Mouse (Mus musculus) 3T3-L1 (cell line): ENCODE data around the gene Syngr2.
"Not testable (repeated sequence)": the region's sequence is repeated elsewhere in the genome, so short reads cannot be mapped to it uniquely, and the experiment has no call there.

Source experiments
- DNase-seq: peaks from one replicate; pipeline ENCODE4 v3.0.0-alpha.2; 2015; ENCODE audit warnings: low read depth, low spot score

The Syngr2 gene

GRCm38 (mm10) chr11:117806781-117807180, 2.7 kb upstream of the Syngr2 start:
- DNase-seq: no peak

GRCm38 (mm10) chr11:117810401-117811046, 1.1 kb downstream of the Syngr2 start:
- DNase-seq: peak; percentile 98

- DNase-seq: no peak
These were observed 4.4 kb downstream of the Syngr2 start for GRCm38 (mm10) chr11:117813867-117814266.

DNA sequence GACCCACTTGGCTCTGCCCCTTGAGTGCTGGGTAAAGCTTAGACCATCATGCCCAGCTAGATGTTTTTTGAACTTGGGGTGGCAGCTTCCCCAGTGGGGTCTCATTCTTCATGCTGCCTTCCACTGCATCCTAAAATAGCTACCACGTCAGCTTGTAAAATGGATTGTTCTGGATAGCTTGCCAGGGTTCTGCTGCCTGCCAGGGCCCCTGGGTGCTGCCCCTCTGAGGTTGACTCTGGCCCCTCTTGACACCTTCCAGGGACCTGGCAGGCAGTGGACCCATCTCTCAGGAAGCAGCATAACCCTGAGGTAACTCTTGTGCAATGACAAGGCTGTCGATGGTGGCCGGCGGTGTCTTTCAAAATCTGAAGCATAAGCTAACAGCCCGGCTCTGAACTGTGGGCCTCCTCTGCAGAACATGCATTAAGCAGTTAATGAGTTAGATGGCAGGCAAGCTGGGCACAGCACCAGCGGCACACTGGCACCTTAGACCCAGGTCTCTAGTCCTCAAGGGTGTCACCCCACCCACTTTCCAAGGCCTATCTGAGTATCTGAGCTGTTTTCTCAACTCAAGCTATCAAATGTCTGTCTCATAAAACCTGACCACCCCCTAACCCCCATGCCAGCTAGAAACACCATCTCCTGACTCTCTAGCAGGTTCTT, 5.4 kb downstream of the Syngr2 start:
- no peak for DNase-seq

DNA sequence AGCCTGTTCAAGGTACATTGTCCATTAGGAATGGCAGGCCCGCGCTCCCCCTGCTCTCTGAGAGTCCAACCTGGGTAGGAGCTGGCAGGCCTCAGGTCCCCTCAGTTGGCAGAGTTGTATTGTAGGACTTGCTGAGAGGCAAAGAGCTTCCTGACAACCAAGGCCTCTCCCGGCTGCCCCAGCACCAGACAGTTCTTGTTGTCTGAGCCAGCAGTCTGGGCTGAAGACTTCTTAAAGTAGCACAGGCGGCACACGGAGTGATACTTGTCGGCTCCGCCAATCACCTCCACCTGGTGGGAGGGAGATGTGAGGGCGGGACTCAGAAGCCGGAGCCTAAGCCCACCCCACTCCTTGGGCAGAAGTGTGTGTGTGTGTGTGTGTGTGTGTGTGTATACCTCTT, 6.4 kb downstream of the Syngr2 start:
- not testable (repeated sequence) for DNase-seq

- no peak for DNase-seq
These were observed 7.0 kb downstream of the Syngr2 start for GRCm38 (mm10) chr11:117816389-117816996.

DNA sequence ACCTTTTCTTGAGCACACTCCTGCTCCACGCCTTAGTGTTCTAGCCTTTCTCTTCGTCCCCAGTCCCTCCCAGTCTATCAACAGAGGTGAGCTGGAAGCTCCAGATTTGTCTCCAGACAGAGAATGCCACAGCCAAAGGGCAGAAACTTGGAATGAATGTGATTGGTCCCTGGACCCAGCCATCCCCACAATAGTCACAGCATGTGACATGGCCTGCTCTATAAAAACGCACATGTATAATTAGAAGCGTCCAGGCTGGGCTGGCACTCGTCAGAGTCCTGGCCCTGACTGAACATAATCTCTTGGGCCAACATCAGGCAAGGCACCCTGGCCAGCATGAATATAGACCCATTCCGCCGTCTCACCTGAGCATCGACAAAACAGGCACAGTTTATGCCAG, 9.6 kb downstream of the Syngr2 start:
- DNase-seq: no peak

DNA sequence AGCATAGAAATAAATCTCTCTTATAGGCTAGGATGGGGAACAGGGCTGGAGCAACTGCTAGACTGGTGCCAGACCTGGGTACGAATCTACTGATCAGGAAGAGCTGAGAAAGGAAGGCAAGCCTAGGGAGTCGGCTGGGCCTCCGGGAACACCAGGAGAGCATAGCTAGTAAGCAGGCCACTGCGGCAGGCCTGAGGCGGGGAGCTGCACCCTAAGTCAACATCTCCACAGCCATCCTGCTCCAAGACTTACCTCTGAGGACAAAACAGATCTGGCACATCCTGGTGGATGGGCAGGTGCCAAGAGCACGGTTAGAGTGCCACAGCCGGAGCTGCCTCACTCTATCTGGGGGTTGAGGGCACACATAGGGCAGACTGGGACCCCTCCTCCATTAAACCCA, 10.7 kb downstream of the Syngr2 start:
- DNase-seq: no peak

DNA sequence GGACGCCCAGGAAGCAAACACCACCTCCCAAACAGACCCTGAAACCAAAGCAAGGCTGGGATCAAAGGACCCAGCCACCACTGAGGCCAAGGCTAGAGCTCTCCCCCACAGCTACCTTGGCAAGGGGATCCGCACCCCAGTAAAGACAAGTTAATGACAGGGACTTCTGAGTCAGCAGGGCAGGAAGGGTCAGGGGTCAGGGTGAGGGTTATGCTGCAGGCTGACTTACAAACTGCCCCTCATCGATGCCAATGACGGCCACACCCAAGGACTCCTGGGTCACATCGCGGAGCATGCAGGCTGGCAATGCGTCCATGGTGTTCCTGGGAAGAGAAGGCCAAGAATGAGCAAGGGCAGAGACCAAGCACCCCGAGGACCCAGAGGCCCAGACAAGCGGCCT, 12.4 kb downstream of the Syngr2 start:
- no peak for DNase-seq

GRCm38 (mm10) chr11:117822728-117823241, 13.3 kb downstream of the Syngr2 start:
- peak; percentile 98 for DNase-seq

DNA sequence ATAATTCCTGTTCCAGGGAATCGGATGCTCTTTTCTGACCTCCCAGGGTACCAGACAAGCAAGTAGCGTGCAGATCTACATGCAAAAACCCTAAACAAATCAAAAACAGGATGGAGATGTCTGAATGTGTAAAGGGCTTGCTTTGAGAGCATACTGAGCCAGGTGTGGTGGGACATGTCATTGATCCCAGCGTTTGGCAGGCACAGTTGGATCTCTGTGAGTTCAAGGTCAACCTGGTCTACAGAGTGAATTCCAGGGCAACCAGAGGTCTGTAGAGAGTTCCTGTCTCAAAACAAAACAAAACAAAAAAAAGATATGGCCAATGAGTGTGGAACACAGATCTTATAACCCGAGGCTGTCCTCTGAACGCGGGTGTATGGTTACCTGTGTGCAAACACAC, 13.9 kb downstream of the Syngr2 start:
- DNase-seq: peak; percentile 23

DNA sequence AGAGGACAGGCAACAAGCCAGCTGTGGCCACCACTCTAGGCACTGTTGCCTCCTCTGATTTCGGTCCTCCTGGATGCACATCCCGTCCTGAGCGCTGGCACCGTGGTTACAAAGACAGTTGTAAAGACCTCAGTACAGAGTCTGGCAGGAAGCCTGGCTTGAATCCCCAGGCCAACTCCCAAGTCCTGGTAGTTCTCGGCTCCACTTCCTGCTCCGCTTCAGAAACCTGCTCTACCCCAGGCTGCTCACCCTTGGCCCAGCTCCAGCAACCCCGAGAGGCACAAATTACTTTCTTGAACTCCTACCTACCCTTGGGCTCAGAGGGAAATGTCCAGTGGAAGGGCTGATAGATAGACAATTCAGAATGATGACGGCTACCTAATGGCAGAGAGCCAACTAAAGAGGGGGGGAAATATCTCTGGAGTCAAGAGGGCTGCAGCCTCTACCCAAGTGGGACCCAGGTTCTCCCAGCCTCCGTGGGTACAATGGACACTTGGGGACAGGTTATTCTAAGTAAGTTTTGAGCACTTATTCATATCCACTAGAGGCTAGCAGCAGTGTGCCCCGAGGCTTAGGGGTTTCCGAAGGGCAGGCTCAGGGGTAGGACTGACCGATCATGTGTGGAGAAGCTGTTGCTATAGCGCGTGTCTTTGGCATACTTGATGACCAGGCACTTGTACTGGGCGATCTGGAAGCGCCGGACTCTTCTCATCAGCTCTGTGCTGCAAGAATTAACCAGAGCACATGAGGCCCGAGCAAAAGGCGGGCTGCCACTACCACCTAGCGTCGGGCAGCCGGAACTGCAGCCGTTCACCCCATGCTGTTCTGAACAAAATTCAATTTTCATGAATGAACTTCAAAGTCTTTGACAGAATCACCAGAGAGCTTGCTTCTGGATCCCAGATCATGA, 14.8 kb downstream of the Syngr2 start:
- DNase-seq: peak; percentile 94

GRCm38 (mm10) chr11:117825333-117826101, 16.0 kb downstream of the Syngr2 start, which contains the start of the genes Afmid and Tk1:
TSS of gene Afmid (plus strand) at chr11:117825924.
TSS of gene Tk1 (minus strand) at chr11:117826092.
- peak; percentile 97 for DNase-seq

- DNase-seq: peak; percentile 85
These were observed 16.7 kb downstream of the Syngr2 start for GRCm38 (mm10) chr11:117826164-117826563.

DNA sequence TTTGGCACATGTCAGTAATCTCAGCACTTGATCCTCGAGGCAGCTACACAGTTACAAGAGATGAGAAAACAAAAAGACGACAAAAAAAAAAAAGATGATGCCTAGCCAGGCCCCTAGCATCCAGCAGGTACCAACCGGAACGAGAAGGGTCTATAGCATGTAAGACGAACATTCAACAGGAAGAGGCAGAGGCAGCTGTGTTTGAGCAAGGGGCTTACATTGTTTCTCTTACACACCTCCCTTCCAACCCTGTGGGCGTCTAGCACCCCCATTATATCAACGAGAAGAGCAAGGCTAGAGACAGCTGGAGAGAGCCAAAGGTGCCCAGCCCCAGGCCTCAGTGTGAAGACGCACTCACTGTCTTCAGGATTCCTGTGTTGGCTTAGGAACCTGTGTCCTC, 17.4 kb downstream of the Syngr2 start:
- DNase-seq: no peak

DNA sequence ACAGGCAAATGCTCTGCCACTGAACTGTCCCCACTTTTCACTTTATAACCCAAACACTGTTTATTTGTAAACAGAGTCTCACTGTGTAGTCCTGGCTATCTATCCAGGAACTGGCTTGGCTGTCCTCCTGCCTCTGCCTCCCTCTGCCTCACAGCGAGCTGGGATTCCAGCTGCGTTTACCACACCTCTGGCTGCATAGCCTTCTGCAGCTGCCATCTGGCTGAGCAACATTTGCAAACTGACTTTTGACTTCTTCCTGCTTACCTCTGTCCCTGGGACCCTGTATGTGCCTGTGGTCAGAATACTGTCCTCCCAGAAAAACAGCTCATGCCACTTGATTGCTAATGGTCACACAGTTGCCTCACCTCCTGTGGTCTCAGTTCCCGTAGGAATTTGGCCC, 17.9 kb downstream of the Syngr2 start:
- no peak for DNase-seq

GRCm38 (mm10) chr11:117828149-117828887, 18.9 kb downstream of the Syngr2 start:
- DNase-seq: peak; percentile 67

GRCm38 (mm10) chr11:117828888-117829604, 19.6 kb downstream of the Syngr2 start:
- peak; percentile 74 for DNase-seq

DNA sequence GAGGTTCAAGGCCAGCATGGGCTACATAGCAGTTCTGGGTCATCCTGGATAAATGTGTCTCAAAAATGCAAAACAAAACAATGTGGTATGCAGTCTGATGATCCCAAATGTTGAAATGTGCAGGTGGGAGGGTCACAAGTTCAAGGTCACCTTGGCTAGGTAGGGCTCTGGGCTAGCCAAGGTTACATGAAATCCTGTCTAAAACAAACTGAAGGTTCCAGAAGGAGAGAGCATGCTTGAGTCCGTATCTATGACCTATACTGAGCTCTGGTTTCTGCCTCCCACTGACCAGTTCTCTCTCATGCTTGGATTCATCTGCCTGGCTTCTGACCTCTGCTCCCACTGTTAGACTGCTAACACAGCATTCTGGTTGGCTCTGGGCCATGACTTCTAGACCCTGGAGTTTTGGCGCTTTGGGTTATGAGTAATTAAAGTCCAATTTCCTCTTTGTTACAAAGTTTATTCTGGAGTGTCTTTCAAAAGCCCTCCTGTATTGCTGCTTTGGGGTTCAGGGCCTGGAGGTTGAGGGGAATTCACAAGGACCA, 20.3 kb downstream of the Syngr2 start:
- DNase-seq: peak; percentile 50
